Mouse (Mus musculus): Measurements from ENCODE around the gene Gkap1. TPM values are rescaled to one million over a fixed set of nuclear protein-coding genes. Genes with fewer than 3 reads are reported as not detected.

The Gkap1 gene
- polyA plus RNA-seq, 1 experiment from 2014 or later, result 25.2 TPM

DNA sequence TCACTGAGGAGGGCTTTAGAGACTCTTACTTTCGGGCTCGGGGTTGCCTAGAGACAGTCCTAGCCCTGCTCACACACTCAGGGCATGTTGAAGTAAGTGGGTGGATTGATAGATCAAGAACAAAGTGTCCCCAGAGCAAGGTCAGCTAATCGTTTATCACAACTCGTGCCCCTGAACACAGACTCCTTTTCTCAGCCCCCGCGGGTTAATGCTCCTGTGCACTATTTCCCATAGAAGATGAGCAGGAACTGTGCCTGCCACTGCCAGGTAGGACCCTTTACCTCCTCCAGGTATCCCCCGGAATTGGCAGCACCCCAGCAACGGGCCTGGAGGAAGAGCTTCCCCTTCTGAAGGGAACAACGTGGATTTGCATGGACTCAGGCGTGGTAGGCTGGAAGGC, 757 bp upstream of the Gkap1 start:
- Histone ChIP-seq H3K27me3 (ENCODE audit: control insufficient read depth, insufficient read depth, low read length) (no peaks in the 10 kb centered on the region), H3K36me3 (ENCODE audit: control insufficient read depth, insufficient read depth, low read length) (no peaks in the 10 kb centered on the region), H3K9me3 (ENCODE audit: control insufficient read depth, low read length) (no peaks in the 10 kb centered on the region), H3K4me2 (ENCODE audit: low read length) (no peak overlapping the region), H3K4me3 (replicated peaks; ENCODE audit: low read depth, low read length) (no peak overlapping the region), H3K27ac (replicated peaks; ENCODE audit: low read depth, low read length) (no peak overlapping the region), H3K9ac (replicated peaks; ENCODE audit: low read length) (no peak overlapping the region), H3K4me1 (ENCODE audit: control insufficient read depth, insufficient read depth, low read length) (peaks cover 11% of the 10 kb centered on the region; the same call in 1 of the 2 replicates)
- WGBS, result 80% methylated on average over 10 of the region's 10 CpGs
- ATAC-seq (ENCODE audit: low FRiP score, low TSS enrichment) (no peak), DNase-seq (no peak)

DNA sequence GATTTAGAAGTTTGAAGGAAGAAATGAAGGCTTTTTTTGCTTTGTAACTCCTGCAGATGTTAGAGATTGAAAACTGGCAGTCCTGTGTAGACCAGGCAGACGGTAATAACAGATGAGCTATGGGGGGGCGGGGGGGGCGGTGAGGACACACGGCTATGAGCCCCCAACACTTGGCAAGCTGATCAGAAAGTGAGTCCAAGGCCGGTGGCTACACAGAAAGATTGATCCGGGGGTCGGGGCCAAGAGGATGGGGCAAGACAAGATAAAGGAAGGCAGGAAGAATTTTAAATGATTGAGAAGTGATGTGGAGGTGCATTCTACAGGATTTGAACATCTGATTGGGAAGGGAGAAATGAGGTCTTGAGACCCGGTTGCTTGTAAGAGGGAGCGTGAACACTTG, 423 bp downstream of the Gkap1 start:
- peak overlapping the region; percentile 82 for H3K9ac ChIP-seq (replicated peaks; ENCODE audit: low read length)
- no peak for DNase-seq

DNA sequence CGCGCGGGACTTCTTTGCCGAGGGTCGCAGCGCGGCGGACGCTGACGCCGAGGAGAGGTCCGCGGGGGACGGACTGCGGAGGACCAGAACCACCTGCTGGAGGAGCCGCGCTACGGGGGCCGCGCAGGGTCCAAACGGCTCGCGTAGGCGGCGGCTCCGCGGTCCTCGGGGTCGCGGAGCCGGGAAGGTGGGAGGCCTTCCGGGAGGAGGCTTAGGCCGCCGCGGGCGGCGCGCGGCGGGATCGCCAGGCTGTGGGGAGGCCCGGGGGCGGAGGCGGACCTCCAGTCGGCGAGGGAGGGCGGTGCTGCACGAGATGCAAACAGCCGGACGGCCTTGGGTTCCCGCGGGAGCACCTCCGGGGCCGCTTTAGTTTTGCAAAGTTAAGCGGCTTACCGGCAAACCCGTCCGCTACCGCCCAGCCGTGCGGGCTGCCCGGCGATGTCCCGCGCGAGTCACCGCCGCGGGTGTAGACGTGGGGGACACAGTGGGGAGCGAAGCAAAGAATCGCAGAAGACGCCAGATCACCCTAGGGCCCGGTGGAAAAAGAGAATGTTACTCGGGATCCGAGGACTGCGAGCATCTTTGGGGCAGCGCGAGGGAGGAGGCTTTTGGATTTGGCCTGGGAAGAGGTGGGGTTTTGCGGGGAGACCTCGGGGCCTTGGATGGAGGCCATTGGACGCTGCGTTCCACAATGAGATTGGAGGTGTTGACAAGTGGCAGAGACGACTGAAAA, 1.1 kb downstream of the Gkap1 start:
- Histone ChIP-seq H3K4me2 (ENCODE audit: low read length) (peak overlapping the region; percentile 85), H3K27ac (replicated peaks; ENCODE audit: low read depth, low read length) (peak overlapping the region; percentile 82), H3K9ac (replicated peaks; ENCODE audit: low read length) (peak overlapping the region; percentile 82), H3K36me3 (ENCODE audit: control insufficient read depth, insufficient read depth, low read length) (no peaks in the 10 kb centered on the region), H3K27me3 (ENCODE audit: control insufficient read depth, insufficient read depth, low read length) (no peaks in the 10 kb centered on the region), H3K4me1 (ENCODE audit: control insufficient read depth, insufficient read depth, low read length) (peaks cover 11% of the 10 kb centered on the region; the same call in 1 of the 2 replicates), H3K4me3 (replicated peaks; ENCODE audit: low read depth, low read length) (peak overlapping the region; percentile 81), H3K9me3 (ENCODE audit: control insufficient read depth, low read length) (no peaks in the 10 kb centered on the region)
- DNase-seq, result peak; percentile 89
- under 1% methylated on average over 84 of the region's 84 CpGs for WGBS
- peak; percentile 87 for ATAC-seq (ENCODE audit: low FRiP score, low TSS enrichment)

More for the DNA sequence above, 423 bp downstream of the Gkap1 start:
- ATAC-seq (ENCODE audit: low FRiP score, low TSS enrichment), result no peak
- Histone ChIP-seq H3K27ac (replicated peaks; ENCODE audit: low read depth, low read length) (peak overlapping the region; percentile 82; the same call in 1 of the 2 replicates), H3K4me2 (ENCODE audit: low read length) (peak overlapping the region; percentile 85), H3K4me1 (ENCODE audit: control insufficient read depth, insufficient read depth, low read length) (peaks cover 11% of the 10 kb centered on the region; the same call in 1 of the 2 replicates), H3K27me3 (ENCODE audit: control insufficient read depth, insufficient read depth, low read length) (no peaks in the 10 kb centered on the region), H3K36me3 (ENCODE audit: control insufficient read depth, insufficient read depth, low read length) (no peaks in the 10 kb centered on the region), H3K4me3 (replicated peaks; ENCODE audit: low read depth, low read length) (peak overlapping the region; percentile 81), H3K9me3 (ENCODE audit: control insufficient read depth, low read length) (no peaks in the 10 kb centered on the region)
- WGBS, result 17% methylated on average over 9 of the region's 9 CpGs

DNA sequence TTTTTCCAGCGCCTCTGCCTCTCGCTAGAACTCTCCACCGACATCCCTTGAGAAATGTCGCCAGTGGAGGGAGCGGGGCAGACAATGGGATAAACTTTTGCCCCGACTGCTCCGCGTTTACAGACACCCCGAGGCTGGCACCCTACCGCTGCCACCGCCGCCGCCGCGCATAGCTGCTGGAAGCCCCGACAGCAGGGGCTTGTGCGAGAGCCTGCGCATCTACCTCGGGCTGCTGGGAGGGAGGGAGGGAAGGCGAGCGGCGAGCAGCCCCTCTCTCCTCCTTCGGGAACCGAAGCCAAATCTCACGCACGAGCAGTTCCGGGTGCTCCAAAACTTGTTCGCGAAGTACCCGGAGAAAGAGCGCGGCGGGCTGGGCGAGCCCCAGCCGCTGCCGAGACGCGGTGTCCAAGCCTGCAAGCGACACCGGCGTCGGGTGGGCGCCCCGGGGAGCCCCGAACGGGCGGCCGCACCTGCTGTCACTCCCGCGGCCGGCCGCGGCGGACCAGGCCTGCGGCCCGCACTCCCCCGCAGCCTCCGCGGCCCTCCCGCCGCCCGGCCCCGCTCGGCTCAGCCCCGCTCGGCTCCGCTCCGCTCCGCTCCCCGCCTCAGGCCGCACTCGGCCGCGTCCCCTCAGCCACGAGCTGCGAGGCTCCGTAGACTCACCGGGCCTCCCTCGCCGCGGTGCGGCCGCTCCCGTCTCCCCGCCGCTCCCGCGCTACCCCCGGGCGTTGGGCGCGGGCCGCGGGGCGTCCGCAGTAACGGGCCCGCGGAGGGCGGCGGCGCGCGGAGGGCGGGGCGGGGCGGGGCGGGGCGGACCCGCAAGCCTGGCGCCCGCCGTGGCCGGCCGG, 1.9 kb downstream of the Gkap1 start:
- Histone ChIP-seq H3K4me3 (replicated peaks; ENCODE audit: low read depth, low read length) (peak overlapping the region; percentile 81), H3K9me3 (ENCODE audit: control insufficient read depth, low read length) (no peaks in the 10 kb centered on the region), H3K4me1 (ENCODE audit: control insufficient read depth, insufficient read depth, low read length) (peaks cover 11% of the 10 kb centered on the region; the same call in 1 of the 2 replicates), H3K27ac (replicated peaks; ENCODE audit: low read depth, low read length) (peak overlapping the region; percentile 82), H3K36me3 (ENCODE audit: control insufficient read depth, insufficient read depth, low read length) (no peaks in the 10 kb centered on the region), H3K9ac (replicated peaks; ENCODE audit: low read length) (peak overlapping the region; percentile 82), H3K4me2 (ENCODE audit: low read length) (peak overlapping the region; percentile 85), H3K27me3 (ENCODE audit: control insufficient read depth, insufficient read depth, low read length) (no peaks in the 10 kb centered on the region)
- peak; percentile 73 for DNase-seq
- peak; percentile 81 for ATAC-seq (ENCODE audit: low FRiP score, low TSS enrichment)
- under 1% methylated on average over 108 of the region's 115 CpGs for WGBS

DNA sequence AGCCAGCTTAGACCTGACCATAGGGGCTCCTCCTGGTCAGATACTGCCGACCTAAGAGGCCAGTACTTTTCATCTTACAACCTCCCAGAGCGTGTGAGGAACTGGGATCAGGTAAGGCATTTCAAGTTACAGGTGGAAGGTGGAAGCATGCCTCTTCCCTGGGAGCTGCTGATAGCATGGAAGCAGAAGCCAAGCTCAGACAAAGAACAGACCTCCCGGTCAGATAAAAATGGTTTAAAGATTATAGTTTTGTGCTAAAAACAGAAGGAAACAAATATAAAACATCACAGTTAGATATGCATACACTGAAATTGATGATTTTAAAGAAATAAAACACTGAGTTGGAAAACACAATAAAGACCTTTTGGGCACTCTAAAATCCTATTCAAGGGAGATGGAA, 8.6 kb downstream of the Gkap1 start:
- Histone ChIP-seq H3K4me2 (ENCODE audit: low read length) (no peak overlapping the region), H3K9ac (replicated peaks; ENCODE audit: low read length) (no peak overlapping the region), H3K36me3 (ENCODE audit: control insufficient read depth, insufficient read depth, low read length) (peaks cover 4% of the 10 kb centered on the region; the same call in 1 of the 2 replicates), H3K4me1 (ENCODE audit: control insufficient read depth, insufficient read depth, low read length) (no peaks in the 10 kb centered on the region), H3K4me3 (replicated peaks; ENCODE audit: low read depth, low read length) (no peak overlapping the region), H3K27me3 (ENCODE audit: control insufficient read depth, insufficient read depth, low read length) (no peaks in the 10 kb centered on the region), H3K27ac (replicated peaks; ENCODE audit: low read depth, low read length) (no peak overlapping the region), H3K9me3 (ENCODE audit: control insufficient read depth, low read length) (no peaks in the 10 kb centered on the region)
- ATAC-seq (ENCODE audit: low FRiP score, low TSS enrichment) (no peak), DNase-seq (no peak)
- 86% methylated on average over 3 of the region's 3 CpGs for WGBS

DNA sequence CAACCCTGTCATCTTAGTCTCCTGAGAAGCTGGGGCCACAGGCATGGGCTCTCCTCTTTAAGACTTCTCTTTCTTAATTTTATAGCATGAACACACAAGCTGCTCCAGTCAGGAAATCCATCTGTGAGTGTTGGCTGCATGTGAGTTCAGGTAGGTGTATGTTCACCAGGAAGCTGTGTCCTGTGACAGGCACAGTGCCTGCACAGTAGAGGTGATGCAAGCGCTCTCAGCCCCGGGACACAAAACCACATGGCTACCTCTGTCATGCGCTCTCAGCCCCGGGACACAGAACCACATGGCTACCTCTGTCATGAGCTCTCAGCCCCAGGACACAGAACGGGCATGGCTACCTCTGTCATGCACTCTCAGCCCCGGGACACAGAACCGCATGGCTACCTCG, 12.0 kb downstream of the Gkap1 start:
- Histone ChIP-seq H3K9ac (replicated peaks; ENCODE audit: low read length) (no peak overlapping the region), H3K4me3 (replicated peaks; ENCODE audit: low read depth, low read length) (no peak overlapping the region), H3K36me3 (ENCODE audit: control insufficient read depth, insufficient read depth, low read length) (peaks cover 12% of the 10 kb centered on the region; the same call in 1 of the 2 replicates), H3K27me3 (ENCODE audit: control insufficient read depth, insufficient read depth, low read length) (no peaks in the 10 kb centered on the region), H3K27ac (replicated peaks; ENCODE audit: low read depth, low read length) (no peak overlapping the region), H3K9me3 (ENCODE audit: control insufficient read depth, low read length) (no peaks in the 10 kb centered on the region), H3K4me2 (ENCODE audit: low read length) (no peak overlapping the region), H3K4me1 (ENCODE audit: control insufficient read depth, insufficient read depth, low read length) (no peaks in the 10 kb centered on the region)
- no peak for DNase-seq
- WGBS, result 89% methylated on average over 8 of the region's 8 CpGs
- ATAC-seq (ENCODE audit: low FRiP score, low TSS enrichment), result no peak

DNA sequence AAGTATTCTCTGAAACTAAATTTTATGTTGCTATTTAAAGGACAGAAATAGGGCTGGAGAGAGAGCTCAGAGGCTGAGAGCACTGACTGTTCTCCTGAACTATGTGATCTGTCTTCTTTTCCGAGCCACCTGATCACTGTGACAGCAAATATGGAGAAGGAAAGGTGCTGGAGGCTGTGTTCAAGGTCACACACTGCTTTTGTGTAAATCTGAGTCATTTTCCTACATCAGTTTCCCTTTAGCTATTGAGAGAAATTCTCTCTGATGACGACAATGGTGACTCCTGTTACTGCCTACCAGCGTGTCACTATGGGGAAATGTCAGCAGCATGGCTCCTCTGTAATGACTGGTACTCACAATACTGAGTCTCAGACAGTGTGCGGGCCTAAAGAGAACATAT, 13.8 kb downstream of the Gkap1 start:
- no peaks in the 10 kb centered on the region for H3K4me1 ChIP-seq (ENCODE audit: control insufficient read depth, insufficient read depth, low read length)
- peaks cover 18% of the 10 kb centered on the region; the same call in 1 of the 2 replicates for H3K36me3 ChIP-seq (ENCODE audit: control insufficient read depth, insufficient read depth, low read length)
- no peak for ATAC-seq (ENCODE audit: low FRiP score, low TSS enrichment)
- DNase-seq, result no peak
- no peak overlapping the region for H3K9ac ChIP-seq (replicated peaks; ENCODE audit: low read length)
- no peaks in the 10 kb centered on the region for H3K9me3 ChIP-seq (ENCODE audit: control insufficient read depth, low read length)
- no peaks in the 10 kb centered on the region for H3K27me3 ChIP-seq (ENCODE audit: control insufficient read depth, insufficient read depth, low read length)
- no peak overlapping the region for H3K4me3 ChIP-seq (replicated peaks; ENCODE audit: low read depth, low read length)
- no peak overlapping the region for H3K4me2 ChIP-seq (ENCODE audit: low read length)
- WGBS, result 86% methylated on average over 4 of the region's 4 CpGs
- H3K27ac ChIP-seq (replicated peaks; ENCODE audit: low read depth, low read length), result no peak overlapping the region

DNA sequence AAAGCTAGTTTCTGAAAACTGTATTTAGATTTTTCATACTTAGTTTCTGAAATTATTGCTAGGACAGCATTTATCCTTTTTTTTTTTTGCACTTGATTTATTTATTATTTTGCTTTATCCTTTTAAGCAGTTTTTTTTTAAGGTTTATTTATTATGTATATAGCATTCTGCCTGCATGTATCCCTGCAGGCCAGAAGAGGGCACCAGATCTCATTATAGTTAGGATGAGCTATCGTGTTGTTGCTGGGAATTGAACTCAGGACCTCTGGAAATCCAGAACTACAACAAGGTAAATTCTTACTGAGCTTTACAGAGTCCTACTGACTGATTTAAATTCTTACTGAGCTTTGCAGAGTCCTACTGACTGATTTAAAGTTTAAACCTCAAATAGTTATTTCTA, 22.2 kb downstream of the Gkap1 start:
- WGBS, result 90% methylated on average over 1 of the region's 1 CpGs
- Histone ChIP-seq H3K36me3 (ENCODE audit: control insufficient read depth, insufficient read depth, low read length) (peaks cover 29% of the 10 kb centered on the region), H3K27me3 (ENCODE audit: control insufficient read depth, insufficient read depth, low read length) (no peaks in the 10 kb centered on the region), H3K9me3 (ENCODE audit: control insufficient read depth, low read length) (no peaks in the 10 kb centered on the region), H3K27ac (replicated peaks; ENCODE audit: low read depth, low read length) (no peak overlapping the region), H3K9ac (replicated peaks; ENCODE audit: low read length) (no peak overlapping the region), H3K4me2 (ENCODE audit: low read length) (no peak overlapping the region), H3K4me3 (replicated peaks; ENCODE audit: low read depth, low read length) (no peak overlapping the region), H3K4me1 (ENCODE audit: control insufficient read depth, insufficient read depth, low read length) (no peaks in the 10 kb centered on the region)
- ATAC-seq (ENCODE audit: low FRiP score, low TSS enrichment) (no peak), DNase-seq (no peak)

Measured in midbrain, embryonic 14.5 days (tissue).